Mouse (Mus musculus): Measurements from ENCODE around the gene Ror1. TPM values are rescaled to one million over a fixed set of nuclear protein-coding genes. Genes with fewer than 3 reads are reported as not detected.

Gene Ror1
- polyA plus RNA-seq, 1 experiment from 2014 or later: 6.4 TPM

- H3K9me3 ChIP-seq (replicated peaks; ENCODE audit: control insufficient read depth, low read length): no peaks in the 10 kb centered on the region
- H3K27me3 ChIP-seq (ENCODE audit: control insufficient read depth, insufficient read depth, low read length): no peaks in the 10 kb centered on the region
- peaks cover 12% of the 10 kb centered on the region for H3K4me1 ChIP-seq (ENCODE audit: control insufficient read depth, insufficient read depth, low read length)
- H3K9ac ChIP-seq (ENCODE audit: low read length): no peak overlapping the region
- no peak overlapping the region for H3K27ac ChIP-seq (ENCODE audit: low read length)
- H3K36me3 ChIP-seq (ENCODE audit: control insufficient read depth, insufficient read depth, low read length): no peaks in the 10 kb centered on the region
- WGBS: 50% methylated on average over 3 of the region's 3 CpGs
- no peak overlapping the region for H3K4me3 ChIP-seq (replicated peaks; ENCODE audit: low read length)
- H3K4me2 ChIP-seq (ENCODE audit: low read depth, low read length): no peak overlapping the region
- no peak for ATAC-seq (ENCODE audit: insufficient read depth, low FRiP score)
These were observed 35.8 kb upstream of the Ror1 start for GRCm38 (mm10) chr4:100059811-100060210.

- no peak for ATAC-seq (ENCODE audit: insufficient read depth, low FRiP score)
- 65% methylated on average over 19 of the region's 19 CpGs for WGBS
- Histone ChIP-seq H3K4me1 (ENCODE audit: control insufficient read depth, insufficient read depth, low read length) (peaks cover 5% of the 10 kb centered on the region), H3K4me3 (replicated peaks; ENCODE audit: low read length) (no peak overlapping the region), H3K4me2 (ENCODE audit: low read depth, low read length) (no peak overlapping the region), H3K9me3 (replicated peaks; ENCODE audit: control insufficient read depth, low read length) (no peaks in the 10 kb centered on the region), H3K36me3 (ENCODE audit: control insufficient read depth, insufficient read depth, low read length) (no peaks in the 10 kb centered on the region), H3K27me3 (ENCODE audit: control insufficient read depth, insufficient read depth, low read length) (no peaks in the 10 kb centered on the region), H3K27ac (ENCODE audit: low read length) (no peak overlapping the region), H3K9ac (ENCODE audit: low read length) (no peak overlapping the region)
These were observed 34.1 kb upstream of the Ror1 start for GRCm38 (mm10) chr4:100061396-100062066.

- no peaks in the 10 kb centered on the region for H3K27me3 ChIP-seq (ENCODE audit: control insufficient read depth, insufficient read depth, low read length)
- H3K4me2 ChIP-seq (ENCODE audit: low read depth, low read length): no peak overlapping the region
- H3K27ac ChIP-seq (ENCODE audit: low read length): no peak overlapping the region
- H3K9me3 ChIP-seq (replicated peaks; ENCODE audit: control insufficient read depth, low read length): no peaks in the 10 kb centered on the region
- no peaks in the 10 kb centered on the region for H3K36me3 ChIP-seq (ENCODE audit: control insufficient read depth, insufficient read depth, low read length)
- WGBS: 84% methylated on average over 2 of the region's 2 CpGs
- ATAC-seq (ENCODE audit: insufficient read depth, low FRiP score): no peak
- 0 out of 2 replicates have a peak, but pooled peaks cover 2% of the 10 kb centered on the region for H3K4me1 ChIP-seq (ENCODE audit: control insufficient read depth, insufficient read depth, low read length)
- H3K9ac ChIP-seq (ENCODE audit: low read length): no peak overlapping the region
- H3K4me3 ChIP-seq (replicated peaks; ENCODE audit: low read length): no peak overlapping the region
These were observed 29.9 kb upstream of the Ror1 start for GRCm38 (mm10) chr4:100065686-100066085.

GRCm38 (mm10) chr4:100070101-100070500 is 25.5 kb upstream of the Ror1 start:
- Histone ChIP-seq H3K9me3 (replicated peaks; ENCODE audit: control insufficient read depth, low read length) (no peaks in the 10 kb centered on the region), H3K4me1 (ENCODE audit: control insufficient read depth, insufficient read depth, low read length) (0 out of 2 replicates have a peak, but pooled peaks cover 2% of the 10 kb centered on the region), H3K4me2 (ENCODE audit: low read depth, low read length) (no peak overlapping the region), H3K4me3 (replicated peaks; ENCODE audit: low read length) (no peak overlapping the region), H3K27me3 (ENCODE audit: control insufficient read depth, insufficient read depth, low read length) (no peaks in the 10 kb centered on the region), H3K36me3 (ENCODE audit: control insufficient read depth, insufficient read depth, low read length) (no peaks in the 10 kb centered on the region), H3K27ac (ENCODE audit: low read length) (no peak overlapping the region), H3K9ac (ENCODE audit: low read length) (no peak overlapping the region)
- no peak for ATAC-seq (ENCODE audit: insufficient read depth, low FRiP score)
- 45% methylated on average over 6 of the region's 6 CpGs for WGBS

GRCm38 (mm10) chr4:100096596-100097181 is 1.1 kb downstream of the Ror1 start:
- no peaks in the 10 kb centered on the region for H3K9me3 ChIP-seq (replicated peaks; ENCODE audit: control insufficient read depth, low read length)
- peaks cover 15% of the 10 kb centered on the region for H3K4me1 ChIP-seq (ENCODE audit: control insufficient read depth, insufficient read depth, low read length)
- ATAC-seq (ENCODE audit: insufficient read depth, low FRiP score): no peak
- no peaks in the 10 kb centered on the region for H3K36me3 ChIP-seq (ENCODE audit: control insufficient read depth, insufficient read depth, low read length)
- peak overlapping the region; percentile 66 for H3K4me3 ChIP-seq (replicated peaks; ENCODE audit: low read length)
- H3K9ac ChIP-seq (ENCODE audit: low read length): peak overlapping the region; percentile 86
- H3K27me3 ChIP-seq (ENCODE audit: control insufficient read depth, insufficient read depth, low read length): no peaks in the 10 kb centered on the region
- 1% methylated on average over 21 of the region's 21 CpGs for WGBS
- H3K4me2 ChIP-seq (ENCODE audit: low read depth, low read length): peak overlapping the region; percentile 71
- H3K27ac ChIP-seq (ENCODE audit: low read length): peak overlapping the region; percentile 89; the same call in 1 of the 2 replicates

GRCm38 (mm10) chr4:100097364-100097979 is 1.9 kb downstream of the Ror1 start:
- Histone ChIP-seq H3K4me2 (ENCODE audit: low read depth, low read length) (peak overlapping the region; percentile 71), H3K9me3 (replicated peaks; ENCODE audit: control insufficient read depth, low read length) (no peaks in the 10 kb centered on the region), H3K9ac (ENCODE audit: low read length) (peak overlapping the region; percentile 86), H3K4me3 (replicated peaks; ENCODE audit: low read length) (peak overlapping the region; percentile 66), H3K27ac (ENCODE audit: low read length) (no peak overlapping the region), H3K36me3 (ENCODE audit: control insufficient read depth, insufficient read depth, low read length) (no peaks in the 10 kb centered on the region), H3K4me1 (ENCODE audit: control insufficient read depth, insufficient read depth, low read length) (peaks cover 22% of the 10 kb centered on the region), H3K27me3 (ENCODE audit: control insufficient read depth, insufficient read depth, low read length) (no peaks in the 10 kb centered on the region)
- 27% methylated on average over 10 of the region's 10 CpGs for WGBS
- ATAC-seq (ENCODE audit: insufficient read depth, low FRiP score): no peak

GRCm38 (mm10) chr4:100101066-100101820 is 5.7 kb downstream of the Ror1 start:
- Histone ChIP-seq H3K27ac (ENCODE audit: low read length) (peak overlapping the region; percentile 54), H3K4me1 (ENCODE audit: control insufficient read depth, insufficient read depth, low read length) (peaks cover 24% of the 10 kb centered on the region), H3K4me2 (ENCODE audit: low read depth, low read length) (0 out of 2 replicates have a peak overlapping the region, but pooled peaks have one; percentile 22), H3K27me3 (ENCODE audit: control insufficient read depth, insufficient read depth, low read length) (no peaks in the 10 kb centered on the region), H3K36me3 (ENCODE audit: control insufficient read depth, insufficient read depth, low read length) (no peaks in the 10 kb centered on the region), H3K9me3 (replicated peaks; ENCODE audit: control insufficient read depth, low read length) (no peaks in the 10 kb centered on the region), H3K4me3 (replicated peaks; ENCODE audit: low read length) (no peak overlapping the region), H3K9ac (ENCODE audit: low read length) (0 out of 2 replicates have a peak overlapping the region, but pooled peaks have one; percentile 21)
- 46% methylated on average over 7 of the region's 7 CpGs for WGBS
- no peak for ATAC-seq (ENCODE audit: insufficient read depth, low FRiP score)

- Histone ChIP-seq H3K4me2 (ENCODE audit: low read depth, low read length) (no peak overlapping the region), H3K4me3 (replicated peaks; ENCODE audit: low read length) (no peak overlapping the region), H3K9ac (ENCODE audit: low read length) (no peak overlapping the region), H3K9me3 (replicated peaks; ENCODE audit: control insufficient read depth, low read length) (no peaks in the 10 kb centered on the region), H3K27me3 (ENCODE audit: control insufficient read depth, insufficient read depth, low read length) (no peaks in the 10 kb centered on the region), H3K4me1 (ENCODE audit: control insufficient read depth, insufficient read depth, low read length) (peaks cover 24% of the 10 kb centered on the region), H3K36me3 (ENCODE audit: control insufficient read depth, insufficient read depth, low read length) (no peaks in the 10 kb centered on the region), H3K27ac (ENCODE audit: low read length) (no peak overlapping the region)
- WGBS: 42% methylated on average over 5 of the region's 5 CpGs
- ATAC-seq (ENCODE audit: insufficient read depth, low FRiP score): no peak
These were observed 6.3 kb downstream of the Ror1 start for GRCm38 (mm10) chr4:100101844-100102243.

Measured in stomach, embryonic 16.5 days (tissue).